Mouse (Mus musculus): ENCODE measurements around the gene Cog1. TPM values are rescaled to one million over a fixed set of nuclear protein-coding genes. Genes with fewer than 3 reads are reported as not detected.
A peak's percentile ranks its signal among the peaks of the same experiment; 100 is the strongest.

The Cog1 gene
- total RNA-seq (2018; cell fraction: chromatin; rRNA removed): 100 to 1,000 TPM in 1 of 26 experiments, 10 to 100 TPM in 25; 22.2 to 112 (median 59.5) TPM
- 10 to 100 TPM; 21.3 to 31.8 (median 27.4) TPM for total RNA-seq (2018; cell fraction: cytosol; rRNA removed)
- 10 to 100 TPM; 19.8 to 73.1 (median 37.1) TPM for total RNA-seq (2018; cell fraction: nucleus; rRNA removed)
- 23.1 to 31.0 TPM (median 28.9 TPM) in 3 replicates for polyA plus RNA-seq (2018)

GRCm38 (mm10) chr11:113648690-113649352 lies at the start of gene Cog1:
Gene Cog1, plus strand, starts transcription at chr11:113649169.
- WGBS (ENCODE audit: missing documents): 46% methylated on average over 26 of the region's 26 CpGs
- H3K27ac ChIP-seq: peak within 1 kb of the TSS; percentile 17; the same call in 1 of the 2 replicates
- H3K4me3 ChIP-seq (ENCODE audit: inconsistent target): peak within 1 kb of the TSS; percentile 67

GRCm38 (mm10) chr11:113600526-113601245 lies 48.3 kb upstream of the Cog1 start:
- 92% methylated on average over 16 of the region's 18 CpGs for whole genome bisulfite sequencing (ENCODE audit: missing documents)

More at GRCm38 (mm10) chr11:113648690-113649352, at the start of gene Cog1:
- Histone ChIP-seq H3K36me3 (ENCODE audit: inconsistent target) (peaks cover 22% of the 10 kb centered on the region), H3K79me2 (ENCODE audit: inconsistent target) (peaks cover 4% of the 10 kb centered on the region; the same call in 1 of the 2 replicates)

GRCm38 (mm10) chr11:113601616-113602343 lies 47.2 kb upstream of the Cog1 start:
- no peak overlapping the region for H3K4me3 ChIP-seq (ENCODE audit: inconsistent target)
- 90% methylated on average over 12 of the region's 12 CpGs for WGBS (ENCODE audit: missing documents)
- no peak overlapping the region for H3K27ac ChIP-seq
- no peaks in the 10 kb centered on the region for H3K79me2 ChIP-seq (ENCODE audit: inconsistent target)
- no peaks in the 10 kb centered on the region for H3K36me3 ChIP-seq (ENCODE audit: inconsistent target)

More at GRCm38 (mm10) chr11:113600526-113601245, 48.3 kb upstream of the Cog1 start:
- Histone ChIP-seq H3K79me2 (ENCODE audit: inconsistent target) (no peaks in the 10 kb centered on the region), H3K4me3 (ENCODE audit: inconsistent target) (no peak overlapping the region), H3K36me3 (ENCODE audit: inconsistent target) (no peaks in the 10 kb centered on the region), H3K27ac (no peak overlapping the region)

DNA sequence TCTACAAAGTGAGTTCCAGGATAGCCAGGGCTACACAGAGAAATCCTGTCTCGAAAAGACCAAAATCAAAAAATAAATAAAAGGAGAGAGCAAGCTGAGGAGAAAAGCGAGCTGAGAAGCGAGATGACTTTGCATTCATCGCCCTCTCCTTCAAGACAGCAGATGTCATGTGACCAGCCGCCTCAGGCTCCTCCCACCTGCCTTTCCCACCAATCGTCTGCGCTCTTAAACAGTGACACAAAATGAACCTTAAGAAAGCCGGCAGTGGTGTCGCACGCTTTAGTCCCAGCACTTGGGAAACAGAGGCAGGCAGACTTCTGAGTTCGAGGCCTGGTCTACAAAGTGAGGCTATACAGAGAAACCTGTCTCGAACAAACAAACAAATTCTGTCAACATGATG lies 41.4 kb upstream of the Cog1 start:
- Histone ChIP-seq H3K27ac (no peak overlapping the region), H3K4me3 (ENCODE audit: inconsistent target) (no peak overlapping the region), H3K36me3 (ENCODE audit: inconsistent target) (no peaks in the 10 kb centered on the region), H3K79me2 (ENCODE audit: inconsistent target) (no peaks in the 10 kb centered on the region)
- WGBS (ENCODE audit: missing documents): 97% methylated on average over 10 of the region's 12 CpGs

GRCm38 (mm10) chr11:113609581-113609980 lies 39.4 kb upstream of the Cog1 start:
- Histone ChIP-seq H3K27ac (no peak overlapping the region), H3K36me3 (ENCODE audit: inconsistent target) (no peaks in the 10 kb centered on the region), H3K4me3 (ENCODE audit: inconsistent target) (no peak overlapping the region), H3K79me2 (ENCODE audit: inconsistent target) (no peaks in the 10 kb centered on the region)
- 84% methylated on average over 5 of the region's 5 CpGs for WGBS (ENCODE audit: missing documents)

GRCm38 (mm10) chr11:113610266-113610665 lies 38.7 kb upstream of the Cog1 start:
- Histone ChIP-seq H3K79me2 (ENCODE audit: inconsistent target) (no peaks in the 10 kb centered on the region), H3K4me3 (ENCODE audit: inconsistent target) (no peak overlapping the region), H3K27ac (no peak overlapping the region), H3K36me3 (ENCODE audit: inconsistent target) (no peaks in the 10 kb centered on the region)
- 20% methylated on average over 5 of the region's 5 CpGs for WGBS (ENCODE audit: missing documents)

GRCm38 (mm10) chr11:113611112-113611646 lies 37.8 kb upstream of the Cog1 start:
- no peak overlapping the region for H3K4me3 ChIP-seq (ENCODE audit: inconsistent target)
- H3K27ac ChIP-seq: no peak overlapping the region
- 86% methylated on average over 10 of the region's 10 CpGs for WGBS (ENCODE audit: missing documents)
- no peaks in the 10 kb centered on the region for H3K79me2 ChIP-seq (ENCODE audit: inconsistent target)
- H3K36me3 ChIP-seq (ENCODE audit: inconsistent target): no peaks in the 10 kb centered on the region

GRCm38 (mm10) chr11:113611664-113612611 lies 37.0 kb upstream of the Cog1 start:
- 18% methylated on average over 24 of the region's 24 CpGs for WGBS (ENCODE audit: missing documents)
- Histone ChIP-seq H3K79me2 (ENCODE audit: inconsistent target) (no peaks in the 10 kb centered on the region), H3K4me3 (ENCODE audit: inconsistent target) (no peak overlapping the region), H3K36me3 (ENCODE audit: inconsistent target) (no peaks in the 10 kb centered on the region), H3K27ac (no peak overlapping the region)

GRCm38 (mm10) chr11:113614476-113614875 lies 34.5 kb upstream of the Cog1 start:
- H3K79me2 ChIP-seq (ENCODE audit: inconsistent target): no peaks in the 10 kb centered on the region
- 15% methylated on average over 6 of the region's 6 CpGs for WGBS (ENCODE audit: missing documents)
- H3K27ac ChIP-seq: no peak overlapping the region
- no peaks in the 10 kb centered on the region for H3K36me3 ChIP-seq (ENCODE audit: inconsistent target)
- no peak overlapping the region for H3K4me3 ChIP-seq (ENCODE audit: inconsistent target)

DNA sequence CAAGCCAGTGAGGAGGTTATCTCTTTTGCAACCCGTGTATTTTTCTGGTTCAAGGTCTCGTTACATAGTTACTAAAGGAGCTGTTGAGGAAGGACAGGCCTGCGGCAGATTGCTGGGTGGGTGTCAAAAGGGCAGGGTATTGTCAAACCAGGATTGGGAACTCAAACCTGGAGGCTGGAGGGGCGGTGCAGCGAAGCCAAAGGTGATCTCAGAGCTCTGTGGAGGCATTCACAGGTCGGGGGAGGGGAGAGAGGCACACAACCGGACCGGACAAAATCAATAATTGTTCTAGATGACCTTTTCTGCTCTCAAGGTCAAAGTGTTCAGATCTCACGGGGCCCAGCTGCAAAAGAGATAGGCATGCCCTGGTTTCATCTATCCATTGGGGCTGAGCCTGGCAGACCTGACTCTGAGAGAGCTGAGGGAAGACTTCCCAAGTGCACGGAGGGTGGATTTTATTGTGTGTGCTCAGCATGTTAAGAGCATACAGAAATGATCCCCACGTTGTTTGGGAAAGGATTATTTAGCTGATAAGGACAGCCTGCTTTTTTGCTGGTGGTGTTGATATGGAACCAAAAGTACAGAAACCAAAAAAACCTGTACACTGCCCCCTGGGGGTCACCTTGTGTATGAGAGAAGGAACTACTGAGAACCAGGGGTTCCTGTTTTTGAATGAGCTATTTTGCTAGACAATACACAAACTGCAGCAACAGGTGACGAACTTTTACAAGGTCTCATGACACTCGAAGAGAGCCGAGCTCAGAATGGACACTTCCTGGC lies 31.6 kb upstream of the Cog1 start:
- Histone ChIP-seq H3K79me2 (ENCODE audit: inconsistent target) (no peaks in the 10 kb centered on the region), H3K4me3 (ENCODE audit: inconsistent target) (no peak overlapping the region), H3K27ac (no peak overlapping the region), H3K36me3 (ENCODE audit: inconsistent target) (no peaks in the 10 kb centered on the region)
- 59% methylated on average over 14 of the region's 14 CpGs for WGBS (ENCODE audit: missing documents)

- Histone ChIP-seq H3K79me2 (ENCODE audit: inconsistent target) (no peaks in the 10 kb centered on the region), H3K36me3 (ENCODE audit: inconsistent target) (no peaks in the 10 kb centered on the region), H3K27ac (no peak overlapping the region), H3K4me3 (ENCODE audit: inconsistent target) (no peak overlapping the region)
- 25% methylated on average over 4 of the region's 4 CpGs for WGBS (ENCODE audit: missing documents)
Observed at GRCm38 (mm10) chr11:113618303-113618671, 30.7 kb upstream of the Cog1 start.

DNA sequence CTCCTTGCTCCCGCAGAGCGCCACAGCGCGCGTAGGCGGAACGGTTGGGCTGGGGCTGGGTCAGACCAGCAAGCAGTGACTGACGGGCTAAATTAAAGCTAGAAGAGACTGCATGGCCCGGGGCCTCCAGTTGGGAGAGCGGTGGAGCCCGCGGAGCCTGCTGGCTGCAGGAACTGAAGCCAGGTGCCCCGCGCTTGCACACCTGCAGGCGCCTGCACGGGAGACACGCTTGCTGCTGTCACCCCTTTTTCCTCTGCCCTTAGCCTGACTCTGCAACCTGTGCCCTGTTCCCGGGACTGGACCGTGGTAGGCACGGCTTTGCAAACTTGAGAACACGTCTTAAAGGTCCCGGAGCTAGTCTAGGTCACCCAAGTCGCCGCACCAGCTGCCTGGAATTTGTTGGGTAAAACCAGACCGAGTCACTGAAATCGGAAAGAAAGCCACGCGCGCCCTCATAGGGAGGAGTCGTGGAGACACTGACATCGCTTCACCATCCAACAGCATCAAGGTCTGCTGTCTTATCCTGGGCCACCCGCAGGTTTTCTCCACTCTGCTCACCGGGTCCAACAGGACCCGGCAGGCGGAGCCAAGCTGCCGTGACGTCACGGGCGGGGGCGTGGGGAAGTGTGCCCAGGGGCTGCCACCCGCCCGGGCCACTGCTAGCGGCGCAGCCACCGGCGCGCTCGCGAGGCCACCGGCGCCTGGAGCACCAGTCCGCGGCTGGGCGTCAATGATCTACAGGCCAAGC lies 30.1 kb upstream of the Cog1 start, which contains the start of gene Sstr2:
Gene Sstr2, plus strand, starts transcription at position 671 of the 748 bp plus-strand sequence.
- Histone ChIP-seq H3K27ac (no peak within 1 kb of the TSS), H3K36me3 (ENCODE audit: inconsistent target) (no peaks in the 10 kb centered on the region), H3K4me3 (ENCODE audit: inconsistent target) (no peak within 1 kb of the TSS), H3K79me2 (ENCODE audit: inconsistent target) (no peaks in the 10 kb centered on the region)
- 2% methylated on average over 45 of the region's 54 CpGs for WGBS (ENCODE audit: missing documents)

Measured in macrophage (primary cell).